ENCODE assay signal across 27 mouse cellular contexts in genomic region chr11:15879136-15879535, GRCm38 (mm10).
DNase-seq lines count a peak whose midpoint lies in the region; ATAC-seq and TF ChIP-seq lines count a peak whose summit lies in the region.
"Had no signal": no experiment of that assay in that cellular context is flagged by ENCODE, and none has a peak within 500 bp of the region (broad histone marks: within the 10 kb centered on the region; RNA-seq: fewer than 3 reads in every experiment).

No protein-coding gene starts in this region.

- no peak overlapping the region for H3K4me3 ChIP-seq in ES-E14 (ENCODE audit: insufficient read depth in 1 of 2, low read depth in 1 of 2, low read length in 2 of 2, poor library complexity in 1 of 2, severe bottlenecking in 1 of 2)
- no peak overlapping the region for H3K4me3 ChIP-seq in intestine, embryonic 15.5 days (replicated peaks)

- H3K9me3 ChIP-seq in ES-E14 (ENCODE audit: control insufficient read depth, insufficient read depth, low read depth, low read length), result peaks cover 6% of the 10 kb centered on the region
- no peaks in the 10 kb centered on the region for H3K9me3 ChIP-seq in intestine, embryonic 15.5 days
- H3K9me3 ChIP-seq: G1E had no signal

- H3K4me1 ChIP-seq in ES-E14 (ENCODE audit: control insufficient read depth in 2 of 2, insufficient read depth in 2 of 2, low read length in 2 of 2, poor library complexity in 1 of 2), result no peaks in the 10 kb centered on the region
- H3K4me1 ChIP-seq in intestine, embryonic 15.5 days (replicated peaks), result no peaks in the 10 kb centered on the region

- no peak overlapping the region for H3K4me2 ChIP-seq in intestine, embryonic 15.5 days (replicated peaks)

- no peaks in the 10 kb centered on the region for H3K27me3 ChIP-seq in intestine, embryonic 15.5 days (replicated peaks)
- H3K27me3 ChIP-seq: CH12.LX, Patski had no signal

- peak; percentile 75 for DNase-seq in ES-CJ7 (ENCODE audit: low read depth, low spot score)
- DNase-seq in ES-E14 (ENCODE audit: low read depth, low spot score), result peak; percentile 8
- DNase-seq in R1 (ENCODE audit: low read depth, low spot score), result peak; percentile 59
- DNase-seq in ZHBTc4 (ENCODE audit: low read depth, low spot score), result peak; percentile 65
- DNase-seq in layer of hippocampus, adult 11-12 months (ENCODE audit: low spot score), result no peak
- no peak for DNase-seq in c-Kit-positive CD71-positive TER-119-positive erythroid progenitor cells, embryonic 14.5 days (ENCODE audit: low spot score)
- no peak for DNase-seq in spleen, postnatal 10 days (ENCODE audit: low spot score in 2 of 2)
- DNase-seq: adrenal gland, adult 2 months; adrenal gland, adult 8-10 months; adrenal gland, postnatal 10 days; adrenal gland, postnatal 14 days; adrenal gland, postnatal 25 days; adrenal gland, postnatal 36 days; B cell, adult 2 months; cerebellum, adult 11 months; cerebellum, adult 11-12 months; cerebellum, adult 18-20 months; cerebellum, adult 2 months; cerebellum, adult 8-10 months; cerebellum, adult 9-10 months; cerebellum, adult 9-11 months had no signal

- no peak overlapping the region for H3K27ac ChIP-seq in ES-E14 (ENCODE audit: insufficient read depth, low read depth, low read length, poor library complexity, severe bottlenecking)
- H3K27ac ChIP-seq in intestine, embryonic 15.5 days, result no peak overlapping the region

- no peak for ATAC-seq in intestine, embryonic 15.5 days
- ATAC-seq: activated CD4-positive, CD25-positive, alpha-beta regulatory T cell, adult 4 months; CD4-positive, CD25-positive, alpha-beta regulatory T cell, adult 4 months; Patski had no signal

- H3K36me3 ChIP-seq in ES-E14 (ENCODE audit: control insufficient read depth, insufficient read depth, low read length, poor library complexity, severe bottlenecking), result no peaks in the 10 kb centered on the region
- H3K36me3 ChIP-seq in intestine, embryonic 15.5 days, result no peaks in the 10 kb centered on the region
- H3K36me3 ChIP-seq: G1E had no signal

- 67% methylated on average over 4 of the region's 4 CpGs for WGBS in intestine, embryonic 15.5 days

- no peak overlapping the region for H3K9ac ChIP-seq in ES-E14 (ENCODE audit: insufficient read depth, low read depth, low read length, poor library complexity, severe bottlenecking)
- H3K9ac ChIP-seq in intestine, embryonic 15.5 days, result no peak overlapping the region

- in situ Hi-C loops in ES-E14 (cut with MboI; ENCODE audit: low sequenced_read_pairs in 2 of 2, unreplicated experiment in 2 of 2), result no loop called here

TF ChIP-seq in ES-E14, 5 proteins besides CTCF, POLR2A, EP300 and RAD21:
- no peak for TF ChIP-seq CHD2 (IDR thresholded peaks at IDR 0.05; ENCODE audit: low read depth, low read length)
- no peak for TF ChIP-seq HCFC1 (IDR thresholded peaks at IDR 0.05; ENCODE audit: borderline replicate concordance, insufficient read depth, low read length)
- no peak for TF ChIP-seq ZNF384 (IDR thresholded peaks at IDR 0.05; ENCODE audit: low read depth, low read length)
- no peak for TF ChIP-seq ZC3H11A (IDR thresholded peaks at IDR 0.05; ENCODE audit: borderline replicate concordance, low read depth, low read length)
- no peak for TF ChIP-seq MAFK (IDR thresholded peaks at IDR 0.05; ENCODE audit: insufficient read depth, low read depth, low read length)
TF ChIP-seq in ES-E14: peak in this region for 0.

Comparison
In these comparisons a context has a peak if more than half of its experiments do, and no peak if none do; other contexts are left out.
1. DNase-seq: peak in ES-CJ7 (single experiment), ES-E14 (single experiment), R1 (single experiment) and ZHBTc4 (single experiment); none in layer of hippocampus, adult 11-12 months (single experiment), c-Kit-positive CD71-positive TER-119-positive erythroid progenitor cells, embryonic 14.5 days (single experiment) and spleen, postnatal 10 days (0 of 2).